Mouse (Mus musculus): Measurements from ENCODE around the gene Gm9817.
"Not testable (repeated sequence)": the region's sequence is repeated elsewhere in the genome, so short reads cannot be mapped to it uniquely, and the experiment has no call there.

Gene Gm9817

GRCm38 (mm10) chr13:45078392-45078791 lies at the start of gene Gm9817:
Gene Gm9817, plus strand, starts transcription at chr13:45078692.
- not testable (repeated sequence) for H3K27me3 ChIP-seq (ENCODE audit: control insufficient read depth, insufficient read depth, low read length, poor library complexity, severe bottlenecking); DNase-seq (ENCODE audit: low read depth, low spot score); H3K36me3 ChIP-seq (ENCODE audit: control insufficient read depth, insufficient read depth, low read length, poor library complexity, severe bottlenecking)

- Histone ChIP-seq H3K27me3 (ENCODE audit: control insufficient read depth, insufficient read depth, low read length, poor library complexity, severe bottlenecking) (no peaks in the 10 kb centered on the region), H3K36me3 (ENCODE audit: control insufficient read depth, insufficient read depth, low read length, poor library complexity, severe bottlenecking) (no peaks in the 10 kb centered on the region)
- DNase-seq (ENCODE audit: low read depth, low spot score), result no peak
Observed at GRCm38 (mm10) chr13:45029791-45030190, 48.7 kb upstream of the Gm9817 start.

- peak; percentile 96 for DNase-seq (ENCODE audit: low read depth, low spot score)
Observed at GRCm38 (mm10) chr13:45030830-45031229, 47.7 kb upstream of the Gm9817 start.

GRCm38 (mm10) chr13:45031314-45031713 lies 47.2 kb upstream of the Gm9817 start:
- no peak for DNase-seq (ENCODE audit: low read depth, low spot score)
- Histone ChIP-seq H3K27me3 (ENCODE audit: control insufficient read depth, insufficient read depth, low read length, poor library complexity, severe bottlenecking) (no peaks in the 10 kb centered on the region), H3K36me3 (ENCODE audit: control insufficient read depth, insufficient read depth, low read length, poor library complexity, severe bottlenecking) (no peaks in the 10 kb centered on the region)

More at GRCm38 (mm10) chr13:45030830-45031229, 47.7 kb upstream of the Gm9817 start:
- Histone ChIP-seq H3K36me3 (ENCODE audit: control insufficient read depth, insufficient read depth, low read length, poor library complexity, severe bottlenecking) (no peaks in the 10 kb centered on the region), H3K27me3 (ENCODE audit: control insufficient read depth, insufficient read depth, low read length, poor library complexity, severe bottlenecking) (no peaks in the 10 kb centered on the region)

GRCm38 (mm10) chr13:45031748-45032147 lies 46.7 kb upstream of the Gm9817 start:
- H3K36me3 ChIP-seq (ENCODE audit: control insufficient read depth, insufficient read depth, low read length, poor library complexity, severe bottlenecking), result no peaks in the 10 kb centered on the region
- H3K27me3 ChIP-seq (ENCODE audit: control insufficient read depth, insufficient read depth, low read length, poor library complexity, severe bottlenecking), result no peaks in the 10 kb centered on the region
- peak; percentile 30 for DNase-seq (ENCODE audit: low read depth, low spot score)

- Histone ChIP-seq H3K36me3 (ENCODE audit: control insufficient read depth, insufficient read depth, low read length, poor library complexity, severe bottlenecking) (no peaks in the 10 kb centered on the region), H3K27me3 (ENCODE audit: control insufficient read depth, insufficient read depth, low read length, poor library complexity, severe bottlenecking) (no peaks in the 10 kb centered on the region)
- DNase-seq (ENCODE audit: low read depth, low spot score), result no peak
Observed at GRCm38 (mm10) chr13:45032484-45032883, 46.0 kb upstream of the Gm9817 start.

- no peak for DNase-seq (ENCODE audit: low read depth, low spot score)
- Histone ChIP-seq H3K27me3 (ENCODE audit: control insufficient read depth, insufficient read depth, low read length, poor library complexity, severe bottlenecking) (no peaks in the 10 kb centered on the region), H3K36me3 (ENCODE audit: control insufficient read depth, insufficient read depth, low read length, poor library complexity, severe bottlenecking) (no peaks in the 10 kb centered on the region)
Observed at GRCm38 (mm10) chr13:45033360-45033759, 45.1 kb upstream of the Gm9817 start.

- Histone ChIP-seq H3K27me3 (ENCODE audit: control insufficient read depth, insufficient read depth, low read length, poor library complexity, severe bottlenecking) (no peaks in the 10 kb centered on the region), H3K36me3 (ENCODE audit: control insufficient read depth, insufficient read depth, low read length, poor library complexity, severe bottlenecking) (no peaks in the 10 kb centered on the region)
- DNase-seq (ENCODE audit: low read depth, low spot score), result no peak
Observed at GRCm38 (mm10) chr13:45034759-45035158, 43.7 kb upstream of the Gm9817 start.

GRCm38 (mm10) chr13:45036417-45036816 lies 42.1 kb upstream of the Gm9817 start:
- DNase-seq (ENCODE audit: low read depth, low spot score), result no peak
- no peaks in the 10 kb centered on the region for H3K36me3 ChIP-seq (ENCODE audit: control insufficient read depth, insufficient read depth, low read length, poor library complexity, severe bottlenecking)
- no peaks in the 10 kb centered on the region for H3K27me3 ChIP-seq (ENCODE audit: control insufficient read depth, insufficient read depth, low read length, poor library complexity, severe bottlenecking)

GRCm38 (mm10) chr13:45040195-45040594 lies 38.3 kb upstream of the Gm9817 start:
- Histone ChIP-seq H3K27me3 (ENCODE audit: control insufficient read depth, insufficient read depth, low read length, poor library complexity, severe bottlenecking) (no peaks in the 10 kb centered on the region), H3K36me3 (ENCODE audit: control insufficient read depth, insufficient read depth, low read length, poor library complexity, severe bottlenecking) (no peaks in the 10 kb centered on the region)
- no peak for DNase-seq (ENCODE audit: low read depth, low spot score)

- no peaks in the 10 kb centered on the region for H3K27me3 ChIP-seq (ENCODE audit: control insufficient read depth, insufficient read depth, low read length, poor library complexity, severe bottlenecking)
- no peak for DNase-seq (ENCODE audit: low read depth, low spot score)
- H3K36me3 ChIP-seq (ENCODE audit: control insufficient read depth, insufficient read depth, low read length, poor library complexity, severe bottlenecking), result no peaks in the 10 kb centered on the region
Observed at GRCm38 (mm10) chr13:45040741-45041140, 37.8 kb upstream of the Gm9817 start.

GRCm38 (mm10) chr13:45043466-45043865 lies 35.0 kb upstream of the Gm9817 start:
- DNase-seq (ENCODE audit: low read depth, low spot score), result no peak
- H3K36me3 ChIP-seq (ENCODE audit: control insufficient read depth, insufficient read depth, low read length, poor library complexity, severe bottlenecking), result no peaks in the 10 kb centered on the region

GRCm38 (mm10) chr13:45049261-45050020 lies 29.1 kb upstream of the Gm9817 start:
- Histone ChIP-seq H3K36me3 (ENCODE audit: control insufficient read depth, insufficient read depth, low read length, poor library complexity, severe bottlenecking) (no peaks in the 10 kb centered on the region), H3K27me3 (ENCODE audit: control insufficient read depth, insufficient read depth, low read length, poor library complexity, severe bottlenecking) (no peaks in the 10 kb centered on the region)
- no peak for DNase-seq (ENCODE audit: low read depth, low spot score)

More at GRCm38 (mm10) chr13:45043466-45043865, 35.0 kb upstream of the Gm9817 start:
- H3K27me3 ChIP-seq (ENCODE audit: control insufficient read depth, insufficient read depth, low read length, poor library complexity, severe bottlenecking), result no peaks in the 10 kb centered on the region

GRCm38 (mm10) chr13:45052805-45053204 lies 25.7 kb upstream of the Gm9817 start:
- H3K27me3 ChIP-seq (ENCODE audit: control insufficient read depth, insufficient read depth, low read length, poor library complexity, severe bottlenecking), result no peaks in the 10 kb centered on the region
- H3K36me3 ChIP-seq (ENCODE audit: control insufficient read depth, insufficient read depth, low read length, poor library complexity, severe bottlenecking), result no peaks in the 10 kb centered on the region
- no peak for DNase-seq (ENCODE audit: low read depth, low spot score)

GRCm38 (mm10) chr13:45053843-45054242 lies 24.6 kb upstream of the Gm9817 start:
- DNase-seq (ENCODE audit: low read depth, low spot score), result no peak
- H3K36me3 ChIP-seq (ENCODE audit: control insufficient read depth, insufficient read depth, low read length, poor library complexity, severe bottlenecking), result no peaks in the 10 kb centered on the region
- no peaks in the 10 kb centered on the region for H3K27me3 ChIP-seq (ENCODE audit: control insufficient read depth, insufficient read depth, low read length, poor library complexity, severe bottlenecking)

GRCm38 (mm10) chr13:45059206-45059605 lies 19.3 kb upstream of the Gm9817 start:
- Histone ChIP-seq H3K27me3 (ENCODE audit: control insufficient read depth, insufficient read depth, low read length, poor library complexity, severe bottlenecking) (no peaks in the 10 kb centered on the region), H3K36me3 (ENCODE audit: control insufficient read depth, insufficient read depth, low read length, poor library complexity, severe bottlenecking) (no peaks in the 10 kb centered on the region)
- DNase-seq (ENCODE audit: low read depth, low spot score), result no peak

All from splenic B cell, adult 2 months (primary cell).